Mouse (Mus musculus) megakaryocyte-erythroid progenitor cell, adult 5-6 weeks (primary cell): ENCODE results near the gene Gatd1. TPM values are rescaled to one million over a fixed set of nuclear protein-coding genes. Genes with fewer than 3 reads are reported as not detected.

Source experiments
- ATAC-seq: replicated peaks from 2 replicates; pipeline ENCODE4 v1.8.0; 2016; ENCODE audit warnings: mild to moderate bottlenecking, inconsistent platforms; ENCODE audit not compliant: severe bottlenecking, poor library complexity, low FRiP score, low TSS enrichment
- total RNA-seq, 2 experiments: library from RNA; stranded (forward) in 1 of 2; stranded (reverse) in 1 of 2; fragments of 200-1000, 215-1000 nt in 1 of 2; fragments of >200 nt in 1 of 2; fragmentation: Nextera tagmentation in 1 of 2; gene quantifications; 2 replicates each; pipeline ENCODE4 v1.2.3; 2014 to 2017

The Gatd1 gene
- total RNA-seq, 2 experiments from 2014 or later: 13.9 to 26.8 TPM

GRCm38 (mm10) chr7:141363106-141363751, 50.7 kb downstream of the Gatd1 start:
- ATAC-seq: peak; percentile 68

GRCm38 (mm10) chr7:141361510-141361909, 52.4 kb downstream of the Gatd1 start:
- no peak for ATAC-seq

Other genes with a start within 250 kb of the Gatd1 start
- 43.7 and 54.2 TPM in 2 replicates for gene Rnh1, start 241.3 kb downstream of the Gatd1 start, total RNA-seq (2014; fragmentation: Nextera tagmentation)
- 20.7 and 30.4 TPM in 2 replicates for gene Rnh1, start 241.3 kb downstream of the Gatd1 start, total RNA-seq (2017)
- gene Hras, start 220.1 kb downstream of the Gatd1 start, total RNA-seq (2014; fragmentation: Nextera tagmentation): 73.1 and 108 TPM in 2 replicates
- gene Hras, start 220.1 kb downstream of the Gatd1 start, total RNA-seq (2017): 30.1 and 48.6 TPM in 2 replicates
- 4.3 and 6.1 TPM in 2 replicates for gene Lrrc56, start 220.0 kb downstream of the Gatd1 start, total RNA-seq (2014; fragmentation: Nextera tagmentation)
- 0.28 and 0.88 TPM in 2 replicates for gene Lrrc56, start 220.0 kb downstream of the Gatd1 start, total RNA-seq (2017)
- gene Lmntd2, start 200.1 kb downstream of the Gatd1 start, total RNA-seq (2014; fragmentation: Nextera tagmentation): not detected in 2 replicates
- gene Lmntd2, start 200.1 kb downstream of the Gatd1 start, total RNA-seq (2017): not detected in 2 replicates
- gene Rassf7, start 198.3 kb downstream of the Gatd1 start, total RNA-seq (2014; fragmentation: Nextera tagmentation): 3.1 and 6.4 TPM in 2 replicates
- 3.4 and 4.6 TPM in 2 replicates for gene Rassf7, start 198.3 kb downstream of the Gatd1 start, total RNA-seq (2017)
- gene Phrf1, start 185.4 kb downstream of the Gatd1 start, total RNA-seq (2014; fragmentation: Nextera tagmentation): 114 and 119 TPM in 2 replicates
- 53.9 and 79.3 TPM in 2 replicates for gene Phrf1, start 185.4 kb downstream of the Gatd1 start, total RNA-seq (2017)
- 6.4 and 27.5 TPM in 2 replicates for gene Irf7, start 147.7 kb downstream of the Gatd1 start, total RNA-seq (2014; fragmentation: Nextera tagmentation)
- gene Irf7, start 147.7 kb downstream of the Gatd1 start, total RNA-seq (2017): 9.7 and 9.9 TPM in 2 replicates
- not detected in 2 replicates for gene Cdhr5, start 137.3 kb downstream of the Gatd1 start, total RNA-seq (2014; fragmentation: Nextera tagmentation)
- not detected in 2 replicates for gene Cdhr5, start 137.3 kb downstream of the Gatd1 start, total RNA-seq (2017)
- not detected in 2 replicates for gene Sct, start 135.0 kb downstream of the Gatd1 start, total RNA-seq (2014; fragmentation: Nextera tagmentation)
- not detected in 2 replicates for gene Sct, start 135.0 kb downstream of the Gatd1 start, total RNA-seq (2017)
- gene Drd4, start 122.1 kb downstream of the Gatd1 start, total RNA-seq (2014; fragmentation: Nextera tagmentation): not detected in 2 replicates
- not detected in 2 replicates for gene Drd4, start 122.1 kb downstream of the Gatd1 start, total RNA-seq (2017)
- gene Deaf1, start 86.4 kb downstream of the Gatd1 start, total RNA-seq (2014; fragmentation: Nextera tagmentation): 54.5 and 74.1 TPM in 2 replicates
- gene Deaf1, start 86.4 kb downstream of the Gatd1 start, total RNA-seq (2017): 11.0 and 32.1 TPM in 2 replicates
- gene Tmem80, start 86.4 kb downstream of the Gatd1 start, total RNA-seq (2014; fragmentation: Nextera tagmentation): 23.0 and 39.1 TPM in 2 replicates
- gene Tmem80, start 86.4 kb downstream of the Gatd1 start, total RNA-seq (2017): 9.7 and 17.4 TPM in 2 replicates
- gene Eps8l2, start 75.3 kb downstream of the Gatd1 start, total RNA-seq (2014; fragmentation: Nextera tagmentation): 2.0 TPM in 1 of 2 replicates, not detected in the other
- not detected in 2 replicates for gene Eps8l2, start 75.3 kb downstream of the Gatd1 start, total RNA-seq (2017)
- 327 and 353 TPM in 2 replicates for gene Taldo1, start 21.9 kb downstream of the Gatd1 start, total RNA-seq (2014; fragmentation: Nextera tagmentation)
- 401 and 451 TPM in 2 replicates for gene Taldo1, start 21.9 kb downstream of the Gatd1 start, total RNA-seq (2017)
- gene Cend1, start 15.4 kb upstream of the Gatd1 start, total RNA-seq (2014; fragmentation: Nextera tagmentation): not detected in 2 replicates
- gene Cend1, start 15.4 kb upstream of the Gatd1 start, total RNA-seq (2017): not detected in 2 replicates
- gene Slc25a22, start 23.8 kb upstream of the Gatd1 start, total RNA-seq (2014; fragmentation: Nextera tagmentation): 25.9 and 45.2 TPM in 2 replicates
- 3.4 and 6.7 TPM in 2 replicates for gene Slc25a22, start 23.8 kb upstream of the Gatd1 start, total RNA-seq (2017)
- 46.5 and 64.8 TPM in 2 replicates for gene Pidd1, start 29.9 kb upstream of the Gatd1 start, total RNA-seq (2014; fragmentation: Nextera tagmentation)
- 7.5 and 14.3 TPM in 2 replicates for gene Pidd1, start 29.9 kb upstream of the Gatd1 start, total RNA-seq (2017)
- 4,458 and 6,012 TPM in 2 replicates for gene Rplp2, start 33.2 kb upstream of the Gatd1 start, total RNA-seq (2014; fragmentation: Nextera tagmentation)
- 2,286 and 2,743 TPM in 2 replicates for gene Rplp2, start 33.2 kb upstream of the Gatd1 start, total RNA-seq (2017)
- gene Pnpla2, start 41.1 kb upstream of the Gatd1 start, total RNA-seq (2014; fragmentation: Nextera tagmentation): 29.7 and 32.6 TPM in 2 replicates
- 7.1 and 17.8 TPM in 2 replicates for gene Pnpla2, start 41.1 kb upstream of the Gatd1 start, total RNA-seq (2017)
- not detected in 2 replicates for gene Cracr2b, start 47.0 kb upstream of the Gatd1 start, total RNA-seq (2014; fragmentation: Nextera tagmentation)
- 0.23 TPM in 1 of 2 replicates, not detected in the other for gene Cracr2b, start 47.0 kb upstream of the Gatd1 start, total RNA-seq (2017)
- 20.2 and 24.2 TPM in 2 replicates for gene Cd151, start 53.3 kb upstream of the Gatd1 start, total RNA-seq (2014; fragmentation: Nextera tagmentation)
- gene Cd151, start 53.3 kb upstream of the Gatd1 start, total RNA-seq (2017): 13.2 and 17.6 TPM in 2 replicates
- 77.2 and 78.1 TPM in 2 replicates for gene Polr2l, start 61.0 kb upstream of the Gatd1 start, total RNA-seq (2014; fragmentation: Nextera tagmentation)
- 53.3 and 54.9 TPM in 2 replicates for gene Polr2l, start 61.0 kb upstream of the Gatd1 start, total RNA-seq (2017)
- gene Tspan4, start 61.1 kb upstream of the Gatd1 start, total RNA-seq (2014; fragmentation: Nextera tagmentation): 31.6 and 38.2 TPM in 2 replicates
- gene Tspan4, start 61.1 kb upstream of the Gatd1 start, total RNA-seq (2017): 26.0 and 33.9 TPM in 2 replicates
- gene Chid1, start 125.7 kb upstream of the Gatd1 start, total RNA-seq (2014; fragmentation: Nextera tagmentation): 10.5 and 22.5 TPM in 2 replicates
- 31.8 and 44.9 TPM in 2 replicates for gene Chid1, start 125.7 kb upstream of the Gatd1 start, total RNA-seq (2017)
- gene Ap2a2, start 148.0 kb upstream of the Gatd1 start, total RNA-seq (2014; fragmentation: Nextera tagmentation): 32.0 and 42.0 TPM in 2 replicates
- 27.0 and 35.5 TPM in 2 replicates for gene Ap2a2, start 148.0 kb upstream of the Gatd1 start, total RNA-seq (2017)
- gene Muc6, start 241.2 kb upstream of the Gatd1 start, total RNA-seq (2014; fragmentation: Nextera tagmentation): 3.4 and 5.8 TPM in 2 replicates
- 0.38 TPM in 1 of 2 replicates, not detected in the other for gene Muc6, start 241.2 kb upstream of the Gatd1 start, total RNA-seq (2017)